Mouse (Mus musculus) megakaryocyte, embryonic 14.5 days (primary cell): ENCODE results near the gene Rbfox2.

Experiments used
- FLI1 ChIP-seq: IDR thresholded peaks from 2 replicates; pipeline ENCODE4 v1.6.1; 2012; ENCODE audit warnings: low read length, inconsistent platforms, mixed read lengths
- GATA1 ChIP-seq: IDR thresholded peaks from 3 replicates; pipeline ENCODE4 v1.6.1; 2012; ENCODE audit warnings: mixed read lengths, low read length, inconsistent platforms, borderline replicate concordance

- TF ChIP-seq GATA1 (no peak), FLI1 (no peak)
Observed at GRCm38 (mm10) chr15:77058566-77058965, 248.2 kb downstream of the Rbfox2 start.
